Mouse (Mus musculus) heart, embryonic 15.5 days (tissue): ENCODE results near the gene Abhd11. TPM values are rescaled to one million over a fixed set of nuclear protein-coding genes. Genes with fewer than 3 reads are reported as not detected.
A peak's percentile ranks its signal among the peaks of the same experiment; 100 is the strongest.

Experiments used
- ATAC-seq: fragments of 200-750 bp; cut with Nextera tagmentation; replicated peaks from 2 replicates; pipeline ENCODE4 v1.8.0; 2017; ENCODE audit warnings: low read depth, moderate TSS enrichment; ENCODE audit not compliant: insufficient number of reproducible peaks, insufficient read depth, low FRiP score
- H3K27ac ChIP-seq: fragments of 300-500 bp; sonication (generic); 2 replicates; pipeline ENCODE4 v1.5.1; 2015; ENCODE audit warnings: mild to moderate bottlenecking, inconsistent platforms
- H3K27me3 ChIP-seq: fragments of 300-500 bp; sonication (generic); 2 replicates; pipeline ENCODE4 v1.6.1; 2015; ENCODE audit warnings: inconsistent platforms
- H3K36me3 ChIP-seq: fragments of 300-500 bp; sonication (generic); 2 replicates; pipeline ENCODE4 v1.6.1; 2015; ENCODE audit warnings: mild to moderate bottlenecking, inconsistent platforms
- H3K4me1 ChIP-seq: fragments of 300-500 bp; sonication (generic); replicated peaks from 2 replicates; pipeline ENCODE4 v1.6.1; 2015; ENCODE audit warnings: inconsistent platforms
- H3K4me2 ChIP-seq: fragments of 300-500 bp; sonication (generic); 2 replicates; pipeline ENCODE4 v1.6.1; 2015; ENCODE audit warnings: inconsistent platforms, mild to moderate bottlenecking, moderate library complexity
- H3K4me3 ChIP-seq: fragments of 300-500 bp; sonication (generic); 2 replicates; pipeline ENCODE4 v1.5.1; 2015; ENCODE audit warnings: mild to moderate bottlenecking, inconsistent platforms
- H3K9ac ChIP-seq: fragments of 300-500 bp; sonication (generic); 2 replicates; pipeline ENCODE4 v1.6.1; 2015; ENCODE audit warnings: mild to moderate bottlenecking, inconsistent platforms
- H3K9me3 ChIP-seq: fragments of 300-500 bp; sonication (generic); replicated peaks from 2 replicates; pipeline ENCODE4 v1.6.1; 2016; ENCODE audit warnings: inconsistent platforms
- WGBS: fragments of 180-500 bp; shearing (Covaris S2); methylation state at CpG from one replicate; pipeline ENCODE4 v1.1.7; 2015; ENCODE audit warnings: mixed read lengths; 5-methylcytosine and 5-hydroxymethylcytosine counted together
- polyA plus RNA-seq: library from polyadenylated mRNA; unstranded; fragments of >200 nt; fragmentation: Nextera tagmentation; extraction: Ambion mirVana; gene quantifications from 2 replicates; pipeline ENCODE4 v1.2.1, GENCODE M21; 2015

Abhd11 gene
- polyA plus RNA-seq, 1 experiment from 2014 or later: 70.0 TPM

GRCm38 (mm10) chr5:134989166-134989565 is 19.8 kb upstream of the Abhd11 start:
- H3K9me3 ChIP-seq: no peaks in the 10 kb centered on the region
- H3K4me3 ChIP-seq: no peak overlapping the region
- H3K9ac ChIP-seq: no peak overlapping the region
- no peak for ATAC-seq
- no peak overlapping the region for H3K4me2 ChIP-seq
- H3K36me3 ChIP-seq: no peaks in the 10 kb centered on the region
- 58% methylated on average over 11 of the region's 11 CpGs for WGBS
- H3K27ac ChIP-seq: no peak overlapping the region
- peaks cover 19% of the 10 kb centered on the region for H3K4me1 ChIP-seq
- H3K27me3 ChIP-seq: peaks cover 57% of the 10 kb centered on the region

- H3K9ac ChIP-seq: no peak overlapping the region
- H3K9me3 ChIP-seq: no peaks in the 10 kb centered on the region
- H3K36me3 ChIP-seq: no peaks in the 10 kb centered on the region
- H3K4me2 ChIP-seq: no peak overlapping the region
- H3K27me3 ChIP-seq: peaks cover 52% of the 10 kb centered on the region
- WGBS: 34% methylated on average over 6 of the region's 6 CpGs
- no peak overlapping the region for H3K4me3 ChIP-seq
- no peak for ATAC-seq
- peaks cover 19% of the 10 kb centered on the region for H3K4me1 ChIP-seq
- no peak overlapping the region for H3K27ac ChIP-seq
Observed at GRCm38 (mm10) chr5:134989741-134990140, 19.2 kb upstream of the Abhd11 start.

GRCm38 (mm10) chr5:134992566-134992965 is 16.4 kb upstream of the Abhd11 start:
- no peak overlapping the region for H3K4me2 ChIP-seq
- WGBS: 87% methylated on average over 5 of the region's 5 CpGs

GRCm38 (mm10) chr5:134998359-134998758 is 10.6 kb upstream of the Abhd11 start:
- no peak overlapping the region for H3K4me2 ChIP-seq
- no peak for ATAC-seq
- no peak overlapping the region for H3K4me3 ChIP-seq
- H3K9ac ChIP-seq: no peak overlapping the region
- WGBS: 58% methylated on average over 6 of the region's 6 CpGs
- no peaks in the 10 kb centered on the region for H3K9me3 ChIP-seq
- peaks cover 6% of the 10 kb centered on the region for H3K4me1 ChIP-seq
- no peaks in the 10 kb centered on the region for H3K36me3 ChIP-seq
- H3K27ac ChIP-seq: no peak overlapping the region
- no peaks in the 10 kb centered on the region for H3K27me3 ChIP-seq

More at GRCm38 (mm10) chr5:134992566-134992965, 16.4 kb upstream of the Abhd11 start:
- Histone ChIP-seq H3K27me3 (peaks cover 24% of the 10 kb centered on the region), H3K36me3 (no peaks in the 10 kb centered on the region), H3K9ac (no peak overlapping the region), H3K4me3 (no peak overlapping the region), H3K9me3 (no peaks in the 10 kb centered on the region), H3K27ac (no peak overlapping the region), H3K4me1 (no peaks in the 10 kb centered on the region)
- ATAC-seq: no peak

- WGBS: 96% methylated on average over 4 of the region's 4 CpGs
- H3K9ac ChIP-seq: no peak overlapping the region
- H3K27ac ChIP-seq: no peak overlapping the region
- H3K9me3 ChIP-seq: no peaks in the 10 kb centered on the region
- no peaks in the 10 kb centered on the region for H3K36me3 ChIP-seq
- no peak overlapping the region for H3K4me3 ChIP-seq
- no peak for ATAC-seq
- no peak overlapping the region for H3K4me2 ChIP-seq
- no peaks in the 10 kb centered on the region for H3K27me3 ChIP-seq
- H3K4me1 ChIP-seq: peaks cover 6% of the 10 kb centered on the region
Observed at GRCm38 (mm10) chr5:134999797-135000196, 9.2 kb upstream of the Abhd11 start.

GRCm38 (mm10) chr5:135000751-135001150 is 8.2 kb upstream of the Abhd11 start:
- Histone ChIP-seq H3K27ac (no peak overlapping the region), H3K4me2 (no peak overlapping the region), H3K4me1 (peaks cover 6% of the 10 kb centered on the region), H3K27me3 (peaks cover 3% of the 10 kb centered on the region; the same call in 1 of the 2 replicates), H3K9me3 (no peaks in the 10 kb centered on the region), H3K9ac (no peak overlapping the region), H3K4me3 (no peak overlapping the region), H3K36me3 (no peaks in the 10 kb centered on the region)
- WGBS: 68% methylated on average over 16 of the region's 16 CpGs
- no peak for ATAC-seq

- ATAC-seq: no peak
- no peaks in the 10 kb centered on the region for H3K9me3 ChIP-seq
- 2% methylated on average over 14 of the region's 14 CpGs for WGBS
- peaks cover 6% of the 10 kb centered on the region for H3K4me1 ChIP-seq
- peaks cover 5% of the 10 kb centered on the region; the same call in 1 of the 2 replicates for H3K27me3 ChIP-seq
- peak overlapping the region; percentile 31 for H3K4me2 ChIP-seq
- no peaks in the 10 kb centered on the region for H3K36me3 ChIP-seq
- no peak overlapping the region for H3K4me3 ChIP-seq
- H3K27ac ChIP-seq: no peak overlapping the region
- H3K9ac ChIP-seq: no peak overlapping the region
Observed at GRCm38 (mm10) chr5:135001309-135001708, 7.6 kb upstream of the Abhd11 start.

- H3K36me3 ChIP-seq: no peaks in the 10 kb centered on the region
- peaks cover 6% of the 10 kb centered on the region for H3K4me1 ChIP-seq
- ATAC-seq: no peak
- no peaks in the 10 kb centered on the region for H3K9me3 ChIP-seq
- no peak overlapping the region for H3K27ac ChIP-seq
- no peak overlapping the region for H3K4me2 ChIP-seq
- peaks cover 5% of the 10 kb centered on the region; the same call in 1 of the 2 replicates for H3K27me3 ChIP-seq
- no peak overlapping the region for H3K9ac ChIP-seq
- WGBS: 56% methylated on average over 5 of the region's 5 CpGs
- no peak overlapping the region for H3K4me3 ChIP-seq
Observed at GRCm38 (mm10) chr5:135002151-135002550, 6.8 kb upstream of the Abhd11 start.

- no peak for ATAC-seq
- Histone ChIP-seq H3K27me3 (peaks cover 5% of the 10 kb centered on the region; the same call in 1 of the 2 replicates), H3K9ac (peak overlapping the region; percentile 62), H3K4me1 (peaks cover 31% of the 10 kb centered on the region), H3K4me3 (peak overlapping the region; percentile 71), H3K27ac (peak overlapping the region; percentile 100), H3K4me2 (peak overlapping the region; percentile 84), H3K36me3 (no peaks in the 10 kb centered on the region; the same call in 1 of the 2 replicates), H3K9me3 (no peaks in the 10 kb centered on the region)
- 31% methylated on average over 16 of the region's 16 CpGs for WGBS
Observed at GRCm38 (mm10) chr5:135007802-135008571, 965 bp upstream of the Abhd11 start.

- Histone ChIP-seq H3K9ac (peak overlapping the region; percentile 72), H3K4me2 (peak overlapping the region; percentile 84), H3K4me1 (peaks cover 33% of the 10 kb centered on the region), H3K27me3 (peaks cover 5% of the 10 kb centered on the region; the same call in 1 of the 2 replicates), H3K4me3 (peak overlapping the region; percentile 71), H3K36me3 (no peaks in the 10 kb centered on the region; the same call in 1 of the 2 replicates), H3K27ac (peak overlapping the region; percentile 100), H3K9me3 (no peaks in the 10 kb centered on the region)
- whole genome bisulfite sequencing: under 1% methylated on average over 36 of the region's 37 CpGs
- peak; percentile 76 for ATAC-seq
Observed at GRCm38 (mm10) chr5:135009590-135010319, 803 bp downstream of the Abhd11 start.

- Histone ChIP-seq H3K9ac (peak overlapping the region; percentile 72; the same call in 1 of the 2 replicates), H3K36me3 (no peaks in the 10 kb centered on the region; the same call in 1 of the 2 replicates), H3K9me3 (no peaks in the 10 kb centered on the region), H3K27ac (peak overlapping the region; percentile 100), H3K4me2 (peak overlapping the region; percentile 84), H3K27me3 (peaks cover 5% of the 10 kb centered on the region; the same call in 1 of the 2 replicates), H3K4me3 (peak overlapping the region; percentile 71), H3K4me1 (peaks cover 35% of the 10 kb centered on the region)
- 54% methylated on average over 7 of the region's 7 CpGs for WGBS
- no peak for ATAC-seq
Observed at GRCm38 (mm10) chr5:135010320-135010709, 1.4 kb downstream of the Abhd11 start.
